Mouse (Mus musculus) megakaryocyte progenitor cell, adult 5-6 weeks (primary cell): ENCODE measurements around the gene Cbfb. TPM values are rescaled to one million over a fixed set of nuclear protein-coding genes. Genes with fewer than 3 reads are reported as not detected.
A peak's percentile ranks its signal among the peaks of the same experiment; 100 is the strongest.
"Not testable (repeated sequence)": the region's sequence is repeated elsewhere in the genome, so short reads cannot be mapped to it uniquely, and the experiment has no call there.

Experiments used
- ATAC-seq: replicated peaks from 2 replicates; pipeline ENCODE4 v1.8.0; 2016; ENCODE audit warnings: mild to moderate bottlenecking, moderate TSS enrichment, inconsistent platforms; ENCODE audit not compliant: poor library complexity
- total RNA-seq, 2 experiments: library from RNA; stranded (forward) in 1 of 2; stranded (reverse) in 1 of 2; fragments of 157-497, 149-512 nt in 1 of 2; fragments of 200-1000 nt in 1 of 2; gene quantifications; 2 replicates each; pipeline versions ENCODE4 v1.2.3 to v1.2.4; 2015 to 2017

Gene Cbfb
- total RNA-seq, 2 experiments from 2014 or later, result 152 to 157 TPM

DNA sequence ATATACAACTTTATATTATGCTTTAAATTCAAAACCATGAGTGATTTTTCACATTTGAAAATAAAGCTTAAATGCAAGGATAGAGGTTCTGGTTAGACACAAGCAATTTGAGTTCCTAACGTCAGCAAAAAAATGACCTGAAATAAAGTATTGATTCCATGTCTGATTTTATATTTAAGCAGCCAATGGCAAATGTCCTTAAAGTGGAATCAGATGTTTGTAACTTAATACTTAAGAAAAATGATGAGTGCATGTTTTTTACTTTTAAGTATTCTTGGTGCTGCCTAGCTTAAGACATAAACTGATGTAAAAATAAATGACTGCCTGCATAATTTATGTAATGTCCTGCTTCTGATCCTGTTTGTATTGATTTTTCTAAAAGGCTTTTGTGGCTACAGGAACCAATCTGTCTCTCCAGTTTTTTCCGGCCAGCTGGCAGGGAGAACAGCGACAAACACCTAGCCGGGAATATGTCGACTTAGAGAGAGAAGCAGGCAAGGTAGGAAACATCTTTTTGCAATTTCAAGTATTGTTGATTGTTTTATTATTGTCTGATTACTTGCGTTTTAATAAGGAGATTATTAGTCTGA, 7.8 kb downstream of the Cbfb start:
- ATAC-seq, result no peak

- no peak for ATAC-seq
These were observed 11.7 kb downstream of the Cbfb start for GRCm38 (mm10) chr8:105182201-105182600.

GRCm38 (mm10) chr8:105186467-105187005, 16.1 kb downstream of the Cbfb start:
- no peak for ATAC-seq

GRCm38 (mm10) chr8:105192182-105192581, 21.7 kb downstream of the Cbfb start:
- no peak for ATAC-seq

- no peak for ATAC-seq
These were observed 35.3 kb downstream of the Cbfb start for GRCm38 (mm10) chr8:105205748-105206147.

GRCm38 (mm10) chr8:105206766-105207275, 36.3 kb downstream of the Cbfb start:
- ATAC-seq, result no peak

- 0 out of 2 replicates have a peak, but pooled peaks have one; percentile 20 for ATAC-seq
These were observed 37.3 kb downstream of the Cbfb start for GRCm38 (mm10) chr8:105207675-105208273.

GRCm38 (mm10) chr8:105209153-105210110, 39.0 kb downstream of the Cbfb start:
- ATAC-seq, result peak; percentile 57

- peak; percentile 48 for ATAC-seq
These were observed 43.6 kb downstream of the Cbfb start for GRCm38 (mm10) chr8:105214104-105214503.

DNA sequence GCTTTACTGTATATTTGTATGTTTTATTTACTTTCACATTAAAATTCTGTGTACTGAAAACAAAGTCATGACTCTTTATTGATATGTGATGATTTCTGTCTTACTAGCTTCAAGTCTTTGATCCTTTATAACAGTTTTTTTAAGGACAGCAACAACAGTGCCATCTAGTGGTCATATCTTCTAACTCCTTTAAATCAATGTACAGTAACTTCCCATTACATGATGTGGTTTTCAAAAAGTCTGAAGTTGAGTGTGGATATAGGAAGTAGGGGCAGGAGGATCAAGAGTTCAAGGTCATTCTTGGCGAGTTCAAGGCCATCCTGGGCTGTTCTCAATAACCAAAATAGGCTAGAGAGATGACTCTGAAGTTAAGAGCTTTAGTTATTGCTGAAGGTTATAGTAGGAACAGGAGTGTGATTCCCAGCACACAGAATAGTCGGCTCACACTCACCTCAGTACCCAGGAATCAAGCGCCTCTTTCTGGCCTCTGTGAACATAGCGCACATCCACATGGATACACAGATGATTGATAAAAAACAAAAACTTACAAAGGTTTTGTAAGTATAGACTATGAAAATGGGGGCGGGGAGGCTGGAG, 47.5 kb downstream of the Cbfb start:
- ATAC-seq, result peak; percentile 89

DNA sequence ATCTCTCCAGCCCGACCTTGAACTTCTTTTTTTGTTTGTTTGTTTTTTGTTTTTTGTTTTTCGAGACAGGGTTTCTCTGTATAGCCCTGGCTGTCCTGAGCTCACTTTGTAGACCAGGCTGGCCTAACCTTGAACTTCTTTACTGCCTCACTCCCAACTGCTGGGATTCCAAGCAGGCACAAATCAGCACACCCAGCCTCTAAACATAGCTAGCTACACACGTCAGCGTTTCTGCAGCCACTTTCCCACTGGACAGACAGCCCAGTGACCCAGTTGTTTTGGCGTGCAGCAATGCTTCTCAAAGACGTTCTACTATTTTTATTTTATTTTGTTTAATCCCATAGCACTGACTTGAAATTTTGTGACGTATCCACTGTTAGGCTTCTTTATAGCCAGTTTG, 53.4 kb downstream of the Cbfb start:
- no peak for ATAC-seq

- peak; percentile 95 for ATAC-seq
These were observed 54.2 kb downstream of the Cbfb start, which contains the start of gene D230025D16Rik for GRCm38 (mm10) chr8:105224413-105225271. Gene D230025D16Rik (plus strand): TSS chr8:105225145.

- no peak for ATAC-seq
These were observed 54.8 kb downstream of the Cbfb start for GRCm38 (mm10) chr8:105225272-105225593.

DNA sequence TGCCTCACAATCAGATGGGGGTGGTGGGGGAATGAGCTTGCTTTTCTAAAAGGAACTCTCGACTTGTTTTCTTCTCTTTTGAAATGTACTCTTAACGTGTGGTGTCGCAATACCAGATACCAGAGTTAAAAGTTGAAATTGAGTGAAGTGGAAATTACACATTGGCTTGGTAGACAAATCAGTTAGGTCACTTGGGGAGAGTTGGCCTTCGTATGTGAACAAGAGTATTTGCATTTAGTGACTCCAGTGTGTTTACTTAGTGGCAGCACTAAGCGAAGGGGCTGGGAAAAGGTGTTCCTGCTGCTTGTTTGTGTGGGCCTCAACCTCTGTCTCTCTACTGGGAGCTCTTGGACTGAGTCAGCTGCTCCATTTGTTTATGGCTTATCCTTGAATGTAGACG, 55.4 kb downstream of the Cbfb start:
- ATAC-seq, result peak; percentile 18; the same call in 1 of the 2 replicates

DNA sequence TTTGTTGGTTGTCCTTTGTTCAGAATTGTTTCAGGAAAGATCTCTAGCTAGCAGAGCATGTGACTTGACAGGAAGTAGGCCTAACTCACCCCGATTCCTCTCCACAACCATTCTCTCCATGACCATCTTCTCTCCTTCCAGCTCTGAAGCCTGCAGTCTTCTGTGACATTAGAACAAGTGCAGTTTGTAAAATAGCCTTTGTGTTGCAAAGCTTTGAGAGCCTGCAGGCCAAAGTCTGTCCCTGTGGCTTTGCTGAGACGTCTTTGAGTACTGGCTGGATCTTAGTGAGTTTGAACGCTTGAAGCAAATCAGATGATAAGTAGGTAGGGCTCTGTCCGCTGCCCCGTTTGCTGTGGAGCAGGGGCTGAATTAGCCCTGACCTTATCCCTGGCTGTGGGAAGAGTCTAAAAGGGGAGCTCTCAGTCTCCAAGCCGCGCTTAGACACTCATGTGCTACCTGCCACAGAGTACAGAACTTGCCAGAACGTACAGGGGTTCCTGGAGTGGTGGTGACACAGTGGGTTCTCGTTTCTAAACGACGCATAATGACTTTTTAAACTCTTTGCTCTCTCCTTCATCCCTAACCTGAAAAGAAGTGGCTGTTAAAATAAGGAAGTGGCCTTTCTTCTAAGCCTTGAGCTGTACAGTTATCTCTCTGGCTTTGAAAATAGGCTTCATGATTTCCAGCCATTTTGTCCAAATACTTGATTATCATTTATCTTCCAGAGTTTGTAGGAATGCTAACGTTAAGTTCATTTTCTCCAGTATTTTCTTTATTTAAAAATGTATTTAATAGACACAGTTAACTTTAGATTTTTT, 61.2 kb downstream of the Cbfb start:
- peak; percentile 37; the same call in 1 of the 2 replicates for ATAC-seq

DNA sequence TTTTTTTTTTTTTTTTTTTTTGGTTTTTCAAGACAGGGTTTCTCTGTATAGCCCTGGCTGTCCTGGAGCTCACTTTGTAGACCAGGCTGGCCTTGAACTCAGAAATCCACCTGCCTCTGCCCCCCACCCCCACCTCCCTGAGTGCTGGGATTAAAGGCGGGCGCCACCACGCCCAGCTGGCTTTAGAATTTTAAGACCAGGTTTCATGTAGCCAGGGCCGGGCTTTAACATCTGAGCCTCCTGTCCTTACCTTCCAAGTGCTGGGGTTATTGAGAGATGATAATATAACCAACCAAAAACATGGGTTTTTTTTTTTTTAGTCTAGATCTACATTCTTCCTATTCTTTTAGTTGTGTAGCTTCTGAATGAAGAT, 61.8 kb downstream of the Cbfb start:
- ATAC-seq, result not testable (repeated sequence)

DNA sequence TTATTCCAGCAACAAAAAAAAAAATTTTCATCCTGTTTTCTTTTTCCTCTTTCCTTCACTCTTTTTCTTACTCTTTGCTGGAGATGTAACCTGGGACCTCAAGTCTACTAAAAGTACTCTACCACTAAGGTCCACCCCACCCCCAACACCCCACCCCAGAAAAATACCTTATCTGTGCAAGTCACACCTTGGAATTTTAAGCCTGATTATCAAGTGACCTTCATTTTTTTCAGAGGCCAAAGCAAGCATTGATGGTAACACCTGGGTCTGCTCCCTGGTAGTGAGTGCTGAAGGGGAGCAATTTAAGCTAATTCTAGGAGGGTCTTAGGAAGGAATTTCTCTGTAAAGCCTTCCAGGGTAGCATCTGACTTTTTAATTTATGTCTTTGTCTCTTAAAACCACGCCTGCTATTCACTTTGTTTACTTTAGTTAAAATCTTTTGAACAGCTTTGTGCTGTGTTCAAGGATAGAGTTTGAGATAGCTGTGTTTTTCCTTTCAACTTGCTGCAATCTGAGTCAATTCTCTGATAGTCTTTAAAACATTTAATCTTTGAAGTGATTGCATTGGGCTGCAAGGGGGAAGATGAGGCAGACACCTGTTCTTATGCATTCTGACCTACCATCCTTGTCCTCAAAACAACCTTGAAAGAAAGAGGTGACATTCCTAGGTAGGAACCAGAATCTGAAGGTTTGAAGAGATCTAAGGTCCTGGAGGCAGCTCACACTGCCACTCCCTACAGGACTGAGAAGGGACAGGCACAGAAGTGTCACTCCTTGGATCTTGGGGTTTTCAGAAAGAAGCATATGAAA, 62.9 kb downstream of the Cbfb start:
- ATAC-seq, result no peak

DNA sequence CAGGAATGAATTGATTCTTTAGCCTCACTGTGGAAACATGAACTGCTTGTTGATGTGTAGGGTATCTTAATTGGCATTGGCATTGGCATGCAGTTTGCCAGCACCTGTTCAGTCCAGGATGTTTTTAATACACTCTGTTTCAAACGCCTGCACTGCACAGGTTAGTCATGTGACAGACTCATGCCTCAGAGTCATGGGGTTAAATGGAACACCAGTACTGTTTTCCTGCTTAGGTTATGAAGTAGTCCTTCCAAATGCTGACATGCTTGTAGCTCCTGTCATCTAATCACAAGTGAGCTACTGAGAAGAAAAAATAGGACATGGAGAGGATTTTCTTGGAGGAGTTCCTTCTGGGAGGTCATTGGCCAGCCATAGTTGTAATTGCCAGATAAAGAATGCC, 64.7 kb downstream of the Cbfb start:
- ATAC-seq, result no peak
